Mouse (Mus musculus): ENCODE measurements around the gene Abcb5. TPM values are rescaled to one million over a fixed set of nuclear protein-coding genes. Genes with fewer than 3 reads are reported as not detected.
A peak's percentile ranks its signal among the peaks of the same experiment; 100 is the strongest.

Gene Abcb5
- polyA plus RNA-seq, 1 experiment from 2014 or later, result not detected

DNA sequence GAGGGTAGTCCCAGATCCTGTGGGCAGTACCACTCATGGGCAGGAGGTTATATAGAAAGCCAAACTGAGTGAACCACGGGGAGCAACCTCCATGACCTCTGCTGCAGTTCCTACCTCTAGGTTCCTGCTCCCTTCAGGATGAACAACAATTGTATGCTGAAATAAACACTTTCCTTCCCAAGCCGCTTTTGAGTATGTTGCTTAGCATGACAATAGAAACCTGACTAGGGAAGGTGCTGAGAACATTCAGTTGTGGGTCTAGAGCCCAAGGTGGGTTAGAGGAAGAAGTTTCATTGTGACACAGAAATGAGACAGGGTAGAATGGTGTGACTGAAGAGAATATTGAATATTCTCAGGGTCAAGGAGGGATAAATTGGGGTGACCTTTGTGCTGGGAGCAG, 55.9 kb downstream of the Abcb5 start:
- no peak overlapping the region for H3K27ac ChIP-seq (ENCODE audit: low read depth, low read length)
- DNase-seq (ENCODE audit: low spot score), result no peak
- H3K4me3 ChIP-seq (ENCODE audit: low read depth, low read length), result no peak overlapping the region
- H3K9ac ChIP-seq (ENCODE audit: low read length), result no peak overlapping the region
- H3K4me1 ChIP-seq (ENCODE audit: control insufficient read depth, insufficient read depth, low read length), result no peaks in the 10 kb centered on the region
- H3K9me3 ChIP-seq (ENCODE audit: control insufficient read depth, low read length), result no peaks in the 10 kb centered on the region
- no peak for ATAC-seq (ENCODE audit: insufficient read depth, low FRiP score, low TSS enrichment)
- WGBS, result 78% methylated on average over 2 of the region's 2 CpGs
- no peaks in the 10 kb centered on the region for H3K27me3 ChIP-seq (ENCODE audit: control insufficient read depth, insufficient read depth, low read length)
- no peak overlapping the region for H3K4me2 ChIP-seq (ENCODE audit: low read depth)
- H3K36me3 ChIP-seq (ENCODE audit: control insufficient read depth, insufficient read depth, low read length), result no peaks in the 10 kb centered on the region

DNA sequence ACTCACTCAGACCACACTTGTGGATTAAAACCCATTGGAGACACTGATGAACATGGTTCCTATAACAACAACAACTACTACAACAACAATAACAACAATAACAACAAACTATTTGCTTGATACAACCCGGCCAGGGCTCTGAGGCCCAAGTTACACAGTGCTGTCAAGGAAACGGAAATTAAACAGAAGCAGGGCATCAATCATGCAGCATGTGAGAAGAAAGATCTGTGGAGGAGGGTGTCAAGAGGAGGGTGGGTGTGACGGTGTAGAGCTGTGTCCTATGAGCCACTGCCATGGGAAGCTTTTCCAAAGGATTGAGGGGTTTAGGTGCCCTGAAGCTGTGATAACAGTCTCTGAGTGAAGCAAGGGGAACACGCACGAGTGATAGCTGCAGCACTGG, 64.0 kb downstream of the Abcb5 start:
- no peak overlapping the region for H3K4me3 ChIP-seq (ENCODE audit: low read depth, low read length)
- no peak overlapping the region for H3K9ac ChIP-seq (ENCODE audit: low read length)
- no peak overlapping the region for H3K27ac ChIP-seq (ENCODE audit: low read depth, low read length)
- ATAC-seq (ENCODE audit: insufficient read depth, low FRiP score, low TSS enrichment), result no peak
- no peaks in the 10 kb centered on the region for H3K4me1 ChIP-seq (ENCODE audit: control insufficient read depth, insufficient read depth, low read length)
- H3K4me2 ChIP-seq (ENCODE audit: low read depth), result no peak overlapping the region
- H3K27me3 ChIP-seq (ENCODE audit: control insufficient read depth, insufficient read depth, low read length), result no peaks in the 10 kb centered on the region
- no peaks in the 10 kb centered on the region for H3K9me3 ChIP-seq (ENCODE audit: control insufficient read depth, low read length)
- no peak for DNase-seq (ENCODE audit: low spot score)
- 56% methylated on average over 5 of the region's 5 CpGs for WGBS
- no peaks in the 10 kb centered on the region for H3K36me3 ChIP-seq (ENCODE audit: control insufficient read depth, insufficient read depth, low read length)

- no peak overlapping the region for H3K4me3 ChIP-seq (ENCODE audit: low read depth, low read length)
- DNase-seq (ENCODE audit: low spot score) (no peak), ATAC-seq (ENCODE audit: insufficient read depth, low FRiP score, low TSS enrichment) (no peak)
- no peaks in the 10 kb centered on the region for H3K4me1 ChIP-seq (ENCODE audit: control insufficient read depth, insufficient read depth, low read length)
- no peaks in the 10 kb centered on the region for H3K9me3 ChIP-seq (ENCODE audit: control insufficient read depth, low read length)
- H3K27ac ChIP-seq (ENCODE audit: low read depth, low read length), result no peak overlapping the region
- H3K9ac ChIP-seq (ENCODE audit: low read length), result no peak overlapping the region
- H3K4me2 ChIP-seq (ENCODE audit: low read depth), result no peak overlapping the region
- no peaks in the 10 kb centered on the region for H3K27me3 ChIP-seq (ENCODE audit: control insufficient read depth, insufficient read depth, low read length)
- H3K36me3 ChIP-seq (ENCODE audit: control insufficient read depth, insufficient read depth, low read length), result no peaks in the 10 kb centered on the region
- 69% methylated on average over 2 of the region's 2 CpGs for WGBS
Measured at GRCm38 (mm10) chr12:118887964-118888363, 78.3 kb downstream of the Abcb5 start.

GRCm38 (mm10) chr12:118882790-118883189, 83.4 kb downstream of the Abcb5 start:
- Histone ChIP-seq H3K27ac (ENCODE audit: low read depth, low read length) (no peak overlapping the region), H3K9me3 (ENCODE audit: control insufficient read depth, low read length) (no peaks in the 10 kb centered on the region), H3K4me3 (ENCODE audit: low read depth, low read length) (no peak overlapping the region), H3K4me1 (ENCODE audit: control insufficient read depth, insufficient read depth, low read length) (no peaks in the 10 kb centered on the region), H3K36me3 (ENCODE audit: control insufficient read depth, insufficient read depth, low read length) (no peaks in the 10 kb centered on the region), H3K27me3 (ENCODE audit: control insufficient read depth, insufficient read depth, low read length) (no peaks in the 10 kb centered on the region), H3K9ac (ENCODE audit: low read length) (no peak overlapping the region), H3K4me2 (ENCODE audit: low read depth) (no peak overlapping the region)
- DNase-seq (ENCODE audit: low spot score) (no peak), ATAC-seq (ENCODE audit: insufficient read depth, low FRiP score, low TSS enrichment) (no peak)

DNA sequence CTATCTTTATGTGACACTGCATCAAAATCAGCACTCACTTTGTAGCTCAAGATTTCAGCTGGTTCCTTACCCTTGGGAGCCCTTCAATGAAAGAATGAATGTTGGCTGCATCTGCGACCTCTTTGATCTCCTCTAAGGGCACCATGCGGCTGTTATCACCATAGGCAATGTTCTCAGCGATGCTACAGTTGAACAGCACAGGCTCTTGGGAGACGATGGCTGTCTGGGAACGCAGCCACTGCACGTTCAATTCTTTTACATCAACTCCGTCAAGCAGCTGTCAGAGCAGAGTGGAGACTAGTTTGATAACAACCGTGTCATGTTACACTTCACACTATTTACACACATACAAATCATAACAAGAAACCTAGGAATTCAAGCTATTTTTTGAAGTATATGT, 93.5 kb downstream of the Abcb5 start:
- Histone ChIP-seq H3K4me3 (ENCODE audit: low read depth, low read length) (no peak overlapping the region), H3K4me1 (ENCODE audit: control insufficient read depth, insufficient read depth, low read length) (no peaks in the 10 kb centered on the region), H3K27me3 (ENCODE audit: control insufficient read depth, insufficient read depth, low read length) (no peaks in the 10 kb centered on the region), H3K9me3 (ENCODE audit: control insufficient read depth, low read length) (no peaks in the 10 kb centered on the region), H3K27ac (ENCODE audit: low read depth, low read length) (no peak overlapping the region), H3K4me2 (ENCODE audit: low read depth) (no peak overlapping the region), H3K36me3 (ENCODE audit: control insufficient read depth, insufficient read depth, low read length) (no peaks in the 10 kb centered on the region), H3K9ac (ENCODE audit: low read length) (no peak overlapping the region)
- DNase-seq (ENCODE audit: low spot score), result no peak
- ATAC-seq (ENCODE audit: insufficient read depth, low FRiP score, low TSS enrichment), result no peak
- WGBS, result 78% methylated on average over 8 of the region's 8 CpGs

GRCm38 (mm10) chr12:118856151-118856550, 110.1 kb downstream of the Abcb5 start:
- no peak for ATAC-seq (ENCODE audit: insufficient read depth, low FRiP score, low TSS enrichment)
- H3K27me3 ChIP-seq (ENCODE audit: control insufficient read depth, insufficient read depth, low read length), result peaks cover 32% of the 10 kb centered on the region
- no peak overlapping the region for H3K27ac ChIP-seq (ENCODE audit: low read depth, low read length)
- no peak overlapping the region for H3K4me3 ChIP-seq (ENCODE audit: low read depth, low read length)
- no peak overlapping the region for H3K4me2 ChIP-seq (ENCODE audit: low read depth)
- H3K4me1 ChIP-seq (ENCODE audit: control insufficient read depth, insufficient read depth, low read length), result no peaks in the 10 kb centered on the region
- no peaks in the 10 kb centered on the region for H3K36me3 ChIP-seq (ENCODE audit: control insufficient read depth, insufficient read depth, low read length)
- WGBS, result 1% methylated on average over 7 of the region's 7 CpGs
- no peak overlapping the region for H3K9ac ChIP-seq (ENCODE audit: low read length)
- no peaks in the 10 kb centered on the region for H3K9me3 ChIP-seq (ENCODE audit: control insufficient read depth, low read length)
- no peak for DNase-seq (ENCODE audit: low spot score)

DNA sequence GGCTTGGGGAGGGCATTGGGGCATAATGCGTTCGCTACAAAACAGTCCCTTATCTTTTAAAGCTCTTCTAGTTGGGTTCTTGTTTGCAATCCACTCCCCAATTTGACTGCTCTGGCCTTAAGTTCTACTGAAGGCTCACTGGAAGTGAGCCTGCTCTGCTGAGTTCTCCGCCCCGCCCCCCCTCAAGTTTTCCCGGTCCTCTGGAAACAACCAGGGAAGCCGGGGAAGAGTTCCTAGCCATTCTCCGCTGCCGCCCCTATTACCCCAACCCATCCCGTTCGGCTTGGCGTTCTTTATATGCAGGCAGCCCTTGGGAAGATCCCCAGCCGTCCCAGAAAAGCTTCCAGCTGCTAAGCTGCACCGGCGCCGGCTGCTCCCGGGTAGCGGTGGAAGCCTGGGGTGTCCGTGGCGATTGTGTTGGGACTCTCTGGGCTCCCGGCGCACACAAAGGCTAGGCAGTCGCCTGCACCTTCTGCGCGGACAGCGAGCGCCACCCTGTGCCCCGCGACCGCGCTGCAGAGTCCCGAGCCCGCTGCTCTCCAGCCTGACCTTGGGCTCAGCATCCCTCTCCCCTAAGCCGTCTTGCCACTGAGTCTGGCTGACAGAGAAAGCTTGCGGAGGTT, 111.3 kb downstream of the Abcb5 start:
- H3K27me3 ChIP-seq (ENCODE audit: control insufficient read depth, insufficient read depth, low read length), result peaks cover 39% of the 10 kb centered on the region
- peak; percentile 93 for DNase-seq (ENCODE audit: low spot score)
- under 1% methylated on average over 33 of the region's 34 CpGs for WGBS
- no peaks in the 10 kb centered on the region for H3K9me3 ChIP-seq (ENCODE audit: control insufficient read depth, low read length)
- H3K4me2 ChIP-seq (ENCODE audit: low read depth), result peak overlapping the region; percentile 53
- H3K4me1 ChIP-seq (ENCODE audit: control insufficient read depth, insufficient read depth, low read length), result no peaks in the 10 kb centered on the region
- ATAC-seq (ENCODE audit: insufficient read depth, low FRiP score, low TSS enrichment), result peak; percentile 96
- no peaks in the 10 kb centered on the region for H3K36me3 ChIP-seq (ENCODE audit: control insufficient read depth, insufficient read depth, low read length)
- peak overlapping the region; percentile 39 for H3K4me3 ChIP-seq (ENCODE audit: low read depth, low read length)
- H3K9ac ChIP-seq (ENCODE audit: low read length), result peak overlapping the region; percentile 60
- H3K27ac ChIP-seq (ENCODE audit: low read depth, low read length), result peak overlapping the region; percentile 73

DNA sequence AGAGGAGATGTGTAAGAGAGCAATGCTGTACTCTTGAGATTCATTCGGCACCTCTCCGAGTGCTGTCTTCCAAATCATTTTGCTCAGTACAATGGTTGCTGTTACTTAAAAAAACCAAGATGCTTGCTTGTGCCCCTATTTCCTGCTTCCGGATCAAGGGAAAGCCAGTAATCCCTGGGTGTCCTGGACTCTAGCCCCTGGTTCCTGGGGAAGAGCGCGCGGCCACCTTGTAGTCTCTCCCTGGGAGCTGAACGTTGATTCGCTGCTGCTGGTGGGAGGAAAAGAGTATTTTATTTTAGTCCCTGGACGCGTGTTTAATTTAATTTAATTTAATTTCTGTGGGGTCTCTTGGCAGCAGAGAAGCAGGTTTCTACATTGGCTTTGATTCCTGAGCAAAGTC, 111.8 kb downstream of the Abcb5 start:
- Histone ChIP-seq H3K36me3 (ENCODE audit: control insufficient read depth, insufficient read depth, low read length) (no peaks in the 10 kb centered on the region), H3K4me1 (ENCODE audit: control insufficient read depth, insufficient read depth, low read length) (0 out of 2 replicates have a peak, but pooled peaks cover under 1% of the 10 kb centered on the region)

DNA sequence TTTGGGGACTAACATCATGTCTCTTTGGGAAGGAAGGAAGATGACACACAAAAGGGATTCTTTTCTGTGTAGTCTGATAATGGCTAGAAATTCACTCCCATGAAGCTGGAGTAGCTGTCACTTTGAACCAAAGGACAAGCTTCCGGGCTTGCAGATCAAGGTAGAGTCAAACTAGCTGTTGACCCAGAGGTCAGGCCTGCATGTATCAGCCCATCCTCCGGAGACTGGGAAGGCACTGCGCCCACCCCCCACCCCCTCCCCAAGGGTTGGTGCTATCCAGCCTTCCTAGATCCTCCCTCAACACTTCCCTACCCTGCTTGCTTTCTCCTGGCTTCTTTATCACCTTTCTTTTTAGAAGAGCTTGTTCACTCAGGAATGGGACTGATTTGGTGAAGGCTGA, 112.9 kb downstream of the Abcb5 start:
- 0 out of 2 replicates have a peak, but pooled peaks cover 2% of the 10 kb centered on the region for H3K4me1 ChIP-seq (ENCODE audit: control insufficient read depth, insufficient read depth, low read length)
- no peaks in the 10 kb centered on the region for H3K9me3 ChIP-seq (ENCODE audit: control insufficient read depth, low read length)
- 0 out of 2 replicates have a peak overlapping the region, but pooled peaks have one; percentile 6 for H3K4me3 ChIP-seq (ENCODE audit: low read depth, low read length)
- peaks cover 55% of the 10 kb centered on the region for H3K27me3 ChIP-seq (ENCODE audit: control insufficient read depth, insufficient read depth, low read length)
- WGBS, result 0% methylated on average over 3 of the region's 3 CpGs
- ATAC-seq (ENCODE audit: insufficient read depth, low FRiP score, low TSS enrichment) (no peak), DNase-seq (ENCODE audit: low spot score) (no peak)
- no peak overlapping the region for H3K9ac ChIP-seq (ENCODE audit: low read length)
- H3K27ac ChIP-seq (ENCODE audit: low read depth, low read length), result no peak overlapping the region
- H3K4me2 ChIP-seq (ENCODE audit: low read depth), result peak overlapping the region; percentile 30
- no peaks in the 10 kb centered on the region for H3K36me3 ChIP-seq (ENCODE audit: control insufficient read depth, insufficient read depth, low read length)

More for the DNA sequence above, 111.8 kb downstream of the Abcb5 start:
- Histone ChIP-seq H3K27ac (ENCODE audit: low read depth, low read length) (peak overlapping the region; percentile 73; the same call in 1 of the 2 replicates), H3K9me3 (ENCODE audit: control insufficient read depth, low read length) (no peaks in the 10 kb centered on the region), H3K27me3 (ENCODE audit: control insufficient read depth, insufficient read depth, low read length) (peaks cover 45% of the 10 kb centered on the region), H3K9ac (ENCODE audit: low read length) (no peak overlapping the region; the same call in 1 of the 2 replicates), H3K4me2 (ENCODE audit: low read depth) (peak overlapping the region; percentile 53), H3K4me3 (ENCODE audit: low read depth, low read length) (peak overlapping the region; percentile 39)
- no peak for ATAC-seq (ENCODE audit: insufficient read depth, low FRiP score, low TSS enrichment)
- WGBS, result 4% methylated on average over 10 of the region's 10 CpGs
- DNase-seq (ENCODE audit: low spot score), result peak; percentile 57
